Mouse (Mus musculus): ENCODE results near the gene Tmem198.

Gene Tmem198

GRCm38 (mm10) chr1:75478916-75479634, at the start of gene Tmem198, which contains the start of gene Chpf:
Gene Tmem198 (plus strand): TSS chr1:75479532.
Gene Chpf (minus strand): TSS chr1:75479307.
- peak; percentile 99 for DNase-seq (ENCODE audit: inconsistent age in 2 of 2, low spot score in 1 of 2)

DNA sequence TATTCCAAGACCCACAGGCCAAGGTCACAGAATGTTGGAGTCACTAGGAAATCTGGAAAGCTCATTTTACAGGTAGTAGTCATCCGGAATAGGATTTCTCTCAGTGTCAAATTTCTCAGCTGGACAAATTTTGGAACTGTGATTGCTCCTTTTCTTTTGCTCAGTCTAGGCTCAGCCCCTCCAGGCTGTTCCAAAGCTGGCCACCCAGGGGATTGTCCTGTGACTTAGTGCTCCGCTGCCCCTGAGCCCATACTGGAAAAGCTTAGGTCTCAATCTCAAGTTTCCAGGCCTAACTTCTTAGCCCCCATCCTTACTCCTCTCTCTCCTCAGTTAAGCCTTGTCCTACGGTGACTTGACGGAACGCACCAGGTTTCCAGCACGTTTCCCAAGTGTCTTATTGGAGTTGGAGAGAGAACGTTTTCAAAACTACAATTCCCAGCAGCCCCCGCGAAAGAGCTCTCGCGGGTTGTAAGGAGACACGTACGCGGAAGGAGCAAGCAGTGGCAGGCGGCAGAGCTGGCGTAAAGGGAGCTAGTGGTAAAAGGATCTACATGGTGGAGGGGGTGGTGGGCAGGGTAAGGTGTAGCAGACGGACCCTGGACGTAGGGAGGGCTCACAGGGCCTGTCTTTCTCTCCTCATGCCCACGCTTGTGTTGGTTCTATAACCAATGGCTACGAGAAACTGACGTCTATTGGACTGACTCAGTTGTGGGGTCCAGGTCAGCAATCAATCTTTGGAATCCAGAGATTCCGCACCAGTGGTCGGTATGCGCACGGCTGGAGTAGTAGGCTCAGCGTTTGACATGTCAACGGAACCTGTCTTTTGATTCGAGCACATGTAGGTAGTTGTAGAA, 43.6 kb upstream of the Tmem198 start, which contains the start of gene Gmppa:
Gene Gmppa, plus strand, starts transcription at position 456 of the 854 bp plus-strand sequence.
- peak; percentile 84 to 95 for DNase-seq (ENCODE audit: inconsistent age in 2 of 2, low spot score in 1 of 2)

DNA sequence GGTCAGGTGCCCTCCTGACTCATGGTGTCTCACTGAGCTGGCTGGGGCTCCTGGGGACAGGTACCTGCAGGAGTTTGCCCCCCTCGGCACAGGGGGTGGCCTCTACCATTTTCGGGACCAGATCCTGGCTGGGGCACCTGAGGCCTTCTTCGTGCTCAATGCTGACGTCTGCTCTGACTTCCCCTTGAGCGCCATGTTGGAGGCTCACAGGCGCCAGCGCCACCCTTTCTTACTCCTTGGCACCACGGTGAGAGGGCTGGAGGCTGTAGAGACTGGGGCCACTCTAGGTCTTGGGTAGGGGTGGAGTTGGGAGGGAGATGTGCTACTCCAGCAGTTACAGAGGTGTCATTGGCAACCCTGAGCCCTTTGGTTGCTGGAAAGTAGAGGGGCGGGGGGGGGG, 40.5 kb upstream of the Tmem198 start:
- no peak for DNase-seq (ENCODE audit: inconsistent age in 2 of 2, low spot score in 1 of 2)

DNA sequence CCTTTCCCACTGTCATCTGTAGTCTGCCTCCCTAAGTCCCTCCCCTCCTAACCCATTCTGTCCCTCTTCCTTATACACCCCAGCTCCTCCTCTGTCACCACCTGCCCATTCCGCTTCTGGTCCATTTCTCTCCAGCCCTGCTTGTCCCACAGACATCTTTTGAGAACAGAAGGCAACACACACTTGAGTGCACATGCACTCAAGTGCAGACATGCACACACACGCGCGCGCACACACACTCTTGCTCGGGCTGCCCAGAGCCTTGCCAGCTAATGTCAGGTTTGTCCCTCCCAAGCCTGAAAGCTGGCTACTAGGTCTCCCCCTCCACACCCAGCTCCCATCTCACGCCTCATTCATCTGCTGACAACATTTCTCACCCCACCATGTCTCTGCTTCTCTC, 38.7 kb upstream of the Tmem198 start:
- DNase-seq (ENCODE audit: inconsistent age in 2 of 2, low spot score in 1 of 2), result no peak

DNA sequence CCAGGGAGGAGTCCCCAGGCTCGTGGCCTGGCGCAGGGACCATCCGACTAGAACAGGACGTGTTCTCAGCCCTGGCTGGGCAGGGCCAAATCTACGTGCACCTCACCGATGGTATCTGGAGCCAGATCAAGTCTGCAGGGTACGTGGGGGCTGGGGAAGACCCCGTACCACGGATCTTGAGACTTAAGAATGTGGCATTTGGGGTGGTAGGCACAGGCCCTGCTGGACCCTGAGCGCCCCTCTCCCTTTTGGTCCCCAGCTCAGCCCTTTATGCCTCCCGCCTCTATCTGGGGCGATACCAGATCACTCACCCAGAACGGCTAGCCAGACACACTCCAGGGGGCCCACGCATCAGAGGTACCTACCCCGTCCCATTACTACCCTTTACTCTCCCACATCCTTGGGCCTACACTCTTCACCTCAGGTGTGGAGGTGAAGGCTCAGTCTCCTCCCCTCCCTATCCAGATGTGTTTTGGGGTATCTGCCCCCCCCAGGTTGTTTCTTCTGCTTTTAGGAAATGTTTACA, 37.8 kb upstream of the Tmem198 start:
- DNase-seq (ENCODE audit: inconsistent age in 2 of 2, low spot score in 1 of 2), result no peak

GRCm38 (mm10) chr1:75442171-75442570, 37.2 kb upstream of the Tmem198 start:
- no peak for DNase-seq (ENCODE audit: inconsistent age in 2 of 2, low spot score in 1 of 2)

DNA sequence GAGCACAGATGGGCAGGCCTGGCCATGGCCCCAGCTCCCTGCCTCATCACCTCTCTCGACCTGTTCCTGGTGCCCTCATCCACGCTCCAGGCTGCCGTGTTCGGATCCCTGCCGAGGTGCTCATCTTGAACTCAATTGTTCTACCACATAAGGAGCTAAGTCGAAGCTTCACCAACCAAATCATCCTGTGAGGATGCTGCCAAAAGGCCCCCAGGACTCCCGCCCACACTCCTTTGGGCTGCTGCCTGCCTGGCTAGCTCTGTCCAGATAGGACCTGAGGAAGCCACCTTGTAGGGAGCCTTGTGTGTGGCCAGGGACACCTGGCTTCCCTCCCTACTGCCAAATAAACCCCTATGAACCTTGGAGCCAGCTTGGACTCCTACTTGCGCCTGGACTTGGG, 36.5 kb upstream of the Tmem198 start:
- no peak for DNase-seq (ENCODE audit: inconsistent age in 2 of 2, low spot score in 1 of 2)

GRCm38 (mm10) chr1:75443247-75444024, 35.9 kb upstream of the Tmem198 start:
- no peak for DNase-seq (ENCODE audit: inconsistent age in 2 of 2, low spot score in 1 of 2)

GRCm38 (mm10) chr1:75444208-75444607, 35.1 kb upstream of the Tmem198 start:
- no peak for DNase-seq (ENCODE audit: inconsistent age in 2 of 2, low spot score in 1 of 2)

DNA sequence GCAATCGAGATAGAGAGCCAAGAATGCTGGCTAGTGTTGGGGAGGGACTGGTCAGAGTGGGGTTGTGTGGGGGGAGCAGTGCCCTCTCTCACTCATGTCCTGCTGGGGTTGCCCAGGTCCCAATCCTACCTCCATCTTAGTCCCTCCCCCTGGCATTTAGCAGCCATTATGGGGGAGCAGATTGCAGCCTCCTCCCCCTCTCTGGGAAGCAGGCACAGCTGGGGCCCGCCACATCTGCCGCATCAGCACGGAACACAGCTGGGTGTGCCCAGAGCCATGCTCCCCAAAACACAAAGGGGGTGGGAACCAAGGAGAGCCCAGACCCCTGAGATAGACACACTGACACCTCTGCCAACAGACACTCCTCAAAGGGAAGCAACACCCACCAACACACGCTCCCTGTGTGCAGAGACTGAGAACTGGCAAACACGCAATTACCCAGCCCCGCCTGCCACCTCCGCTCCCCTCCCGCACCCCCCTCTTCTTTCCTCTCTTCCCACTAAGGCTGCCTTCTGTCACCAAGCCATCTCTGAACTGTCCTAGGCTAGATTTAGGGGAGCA, 34.1 kb upstream of the Tmem198 start:
- DNase-seq (ENCODE audit: inconsistent age in 2 of 2, low spot score in 1 of 2), result no peak

- peak; percentile 73 to 89 for DNase-seq (ENCODE audit: inconsistent age in 2 of 2, low spot score in 1 of 2)
Measured at GRCm38 (mm10) chr1:75445751-75446611, 33.4 kb upstream of the Tmem198 start.

- no peak for DNase-seq (ENCODE audit: inconsistent age in 2 of 2, low spot score in 1 of 2)
Measured at GRCm38 (mm10) chr1:75446656-75447055, 32.7 kb upstream of the Tmem198 start.

DNA sequence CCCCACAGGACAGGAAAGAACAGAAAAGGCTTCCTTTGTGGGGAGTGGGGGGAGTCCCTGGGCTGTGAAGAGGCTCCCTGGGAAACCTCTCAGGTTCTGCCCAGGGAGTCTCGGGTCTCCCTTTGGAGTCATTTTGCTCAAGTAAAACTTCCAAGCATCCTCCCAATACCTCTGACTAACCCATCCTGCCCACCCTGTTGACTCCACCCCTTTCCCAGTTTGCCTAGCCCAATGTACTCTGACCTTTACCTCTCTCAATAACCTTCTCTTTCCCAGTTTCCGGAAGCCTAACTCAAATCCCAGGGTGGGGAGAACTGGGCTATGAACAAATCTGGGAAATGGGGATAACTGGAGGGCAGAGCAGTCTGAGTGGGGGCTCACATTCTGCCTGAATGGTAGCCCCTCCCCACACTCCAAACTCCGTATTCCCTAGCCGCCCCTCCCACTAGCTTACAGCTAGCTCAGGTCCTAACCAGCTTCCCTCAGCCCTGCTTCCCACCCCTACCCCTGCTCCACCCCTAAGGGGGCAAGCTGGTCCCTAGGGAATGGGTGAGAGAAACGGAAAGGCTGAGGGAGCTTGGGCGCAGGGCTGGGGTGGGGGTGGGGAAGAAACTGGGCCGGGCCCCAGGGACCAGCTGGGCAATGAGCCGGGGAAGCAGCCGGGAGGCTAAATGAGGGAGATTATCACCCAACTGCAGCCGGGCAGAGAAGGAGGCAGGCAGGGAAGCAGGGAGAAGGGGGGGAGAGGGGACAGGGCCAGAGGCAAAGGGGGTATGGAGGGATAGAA, 31.9 kb upstream of the Tmem198 start:
- DNase-seq (ENCODE audit: inconsistent age in 2 of 2, low spot score in 1 of 2), result no peak

GRCm38 (mm10) chr1:75448052-75448431, 31.3 kb upstream of the Tmem198 start:
- no peak for DNase-seq (ENCODE audit: inconsistent age in 2 of 2, low spot score in 1 of 2)

DNA sequence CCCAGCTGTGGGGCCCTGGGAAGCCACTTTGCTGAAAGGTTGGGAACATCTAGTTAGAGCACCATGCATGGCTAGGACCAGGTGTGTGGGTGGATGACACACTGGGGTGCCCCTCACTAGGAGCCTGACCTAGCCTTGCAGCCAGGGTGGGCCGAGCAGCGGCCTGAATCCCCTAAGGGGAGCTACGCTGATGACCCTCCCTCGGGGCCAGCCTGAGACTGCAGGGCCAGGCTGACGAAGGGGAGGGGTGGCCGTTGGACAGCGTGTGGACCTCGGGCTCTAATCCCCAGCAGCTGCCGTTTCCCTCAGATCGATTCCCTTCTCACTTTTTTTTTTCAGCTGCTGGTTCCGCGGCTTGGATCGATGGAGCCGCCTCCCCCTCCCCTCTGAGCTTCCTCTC, 30.4 kb upstream of the Tmem198 start:
- no peak for DNase-seq (ENCODE audit: inconsistent age in 2 of 2, low spot score in 1 of 2)

GRCm38 (mm10) chr1:75449377-75450135, 29.8 kb upstream of the Tmem198 start:
- DNase-seq (ENCODE audit: inconsistent age in 2 of 2, low spot score in 1 of 2), result no peak

DNA sequence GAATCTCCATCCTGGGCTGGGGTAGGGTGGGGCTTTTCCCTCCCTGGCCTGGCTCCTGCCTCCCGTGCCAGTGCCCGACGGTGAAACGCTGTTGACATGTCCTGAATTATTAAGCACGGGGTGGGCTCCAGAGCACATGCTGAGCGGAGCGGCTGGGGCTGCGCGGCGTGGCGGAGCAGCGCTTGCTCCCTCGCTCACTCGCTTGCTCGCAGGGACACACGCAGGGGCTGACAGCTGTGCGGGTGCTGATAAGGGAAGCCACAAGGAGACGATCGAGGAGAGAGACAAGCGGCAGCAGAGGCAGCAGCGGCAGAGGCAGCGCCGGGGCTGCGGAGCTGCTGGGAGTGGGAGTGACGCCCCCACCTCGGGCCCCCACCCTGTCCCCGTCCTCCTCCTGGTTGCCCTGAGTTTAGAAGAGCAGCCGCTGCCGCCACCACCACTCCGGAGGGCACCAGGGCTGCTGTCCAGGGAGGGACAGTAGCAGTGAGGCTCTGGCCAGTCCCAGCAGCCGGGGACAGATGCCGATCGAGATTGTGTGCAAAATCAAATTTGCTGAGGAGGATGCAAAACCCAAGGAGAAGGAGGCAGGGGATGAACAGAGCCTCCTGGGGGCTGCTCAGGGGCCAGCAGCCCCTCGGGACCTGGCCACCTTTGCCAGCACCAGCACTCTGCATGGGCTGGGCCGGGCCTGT, 28.9 kb upstream of the Tmem198 start, which contains the start of gene Asic4:
Gene Asic4, plus strand, starts transcription at position 123 of the 692 bp plus-strand sequence.
- peak in 1 of 2 experiments; percentile 56 for DNase-seq (ENCODE audit: inconsistent age in 2 of 2, low spot score in 1 of 2)

- DNase-seq (ENCODE audit: inconsistent age in 2 of 2, low spot score in 1 of 2), result no peak
Measured at GRCm38 (mm10) chr1:75451900-75452299, 27.4 kb upstream of the Tmem198 start.
